Mouse (Mus musculus): ENCODE data around the gene Mgat1.

DNA sequence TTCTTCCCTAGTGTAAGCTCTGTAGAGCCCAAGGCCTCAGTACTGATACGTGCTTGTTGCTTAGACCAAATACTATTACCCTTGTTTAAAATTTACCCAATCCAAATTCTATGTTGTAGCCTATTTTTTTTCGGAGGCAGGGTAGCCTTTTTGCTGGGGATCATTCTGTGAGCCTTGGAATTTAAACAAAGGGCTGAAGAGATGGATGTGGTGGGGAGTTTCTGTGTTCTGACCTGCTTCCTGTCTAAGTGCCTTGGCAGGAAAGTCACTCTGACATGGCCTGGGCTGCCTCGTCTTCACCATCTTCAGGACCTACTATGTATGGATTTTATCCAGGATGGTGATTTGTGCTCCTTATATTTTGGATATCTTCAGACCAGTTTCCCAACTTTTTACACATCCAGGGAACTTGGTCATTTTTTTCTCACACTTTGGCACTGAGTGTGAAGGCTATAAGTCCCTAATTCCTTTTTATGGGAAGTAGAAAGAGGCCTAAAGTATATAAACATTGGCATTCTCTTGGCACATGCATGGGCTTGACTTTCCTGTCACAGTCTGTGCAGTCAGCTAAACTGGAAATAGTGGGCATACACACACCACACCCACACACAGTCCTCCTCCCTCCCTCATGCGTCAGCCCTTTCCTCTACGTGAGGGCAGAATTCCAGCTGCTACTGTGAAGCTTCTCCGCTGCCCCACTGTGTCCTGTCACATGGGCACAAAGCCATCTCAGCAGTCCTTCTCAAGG lies 4.4 kb downstream of the Mgat1 start:
- TF ChIP-seq CTCF (IDR thresholded peaks at IDR 0.05; ENCODE audit: extremely low read depth, insufficient read length, insufficient replicate concordance, low read depth, low read length) (no peak), POLR2A (IDR thresholded peaks at IDR 0.05; ENCODE audit: low read depth, low read length) (no peak)

Measured in small intestine, adult 2 months (tissue).